Mouse (Mus musculus): ENCODE data around the gene Def8. TPM values are rescaled to one million over a fixed set of nuclear protein-coding genes. Genes with fewer than 3 reads are reported as not detected.
A peak's percentile ranks its signal among the peaks of the same experiment; 100 is the strongest.
"Not testable (repeated sequence)": the region's sequence is repeated elsewhere in the genome, so short reads cannot be mapped to it uniquely, and the experiment has no call there.

Def8 gene
- polyA plus RNA-seq, 1 experiment from 2014 or later: 32.2 TPM

DNA sequence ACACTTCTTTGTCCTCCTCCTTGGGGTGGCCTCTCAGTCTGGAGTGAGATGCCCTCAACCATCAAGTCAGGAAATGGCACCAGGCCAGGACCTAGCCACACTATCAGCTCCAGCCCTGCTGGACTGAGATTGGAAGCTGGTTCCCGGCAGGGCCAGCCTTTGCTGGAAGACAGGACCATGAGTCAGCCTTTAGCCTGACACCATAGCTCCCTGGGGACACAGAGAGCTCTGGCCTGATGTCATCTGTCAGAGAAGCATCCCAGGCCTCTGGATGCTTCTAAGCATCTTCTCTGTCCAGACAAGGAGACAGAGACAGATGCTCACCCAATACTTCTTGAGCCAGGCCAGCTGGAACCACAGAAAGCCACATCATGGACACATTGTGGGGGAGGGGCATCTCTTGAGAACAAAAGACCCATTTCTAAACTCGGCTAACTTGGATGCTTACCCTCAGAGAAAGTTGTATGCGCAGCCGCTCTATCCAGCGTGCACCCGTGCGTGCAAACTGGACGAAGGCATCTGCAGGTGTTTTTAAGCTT lies 13.2 kb upstream of the Def8 start:
- no peak overlapping the region for H3K9ac ChIP-seq (ENCODE audit: low read depth, low read length)
- no peak overlapping the region for H3K4me3 ChIP-seq (ENCODE audit: low read depth, low read length)
- peaks cover 34% of the 10 kb centered on the region for H3K4me1 ChIP-seq (ENCODE audit: control insufficient read depth, insufficient read depth, low read length)
- H3K9me3 ChIP-seq (replicated peaks; ENCODE audit: control insufficient read depth, low read length): no peaks in the 10 kb centered on the region
- ATAC-seq (replicated peaks; ENCODE audit: insufficient number of reproducible peaks, low FRiP score, low TSS enrichment): peak; percentile 50; the same call in 1 of the 2 replicates
- peaks cover 48% of the 10 kb centered on the region for H3K27me3 ChIP-seq (ENCODE audit: control insufficient read depth, insufficient read depth, low read length)
- H3K27ac ChIP-seq (ENCODE audit: low read depth, low read length): peak overlapping the region; percentile 6; the same call in 1 of the 2 replicates
- WGBS (ENCODE audit: insufficient replicate concordance): 62% methylated on average over 8 of the region's 8 CpGs
- H3K4me2 ChIP-seq: no peak overlapping the region; the same call in 1 of the 2 replicates
- no peaks in the 10 kb centered on the region for H3K36me3 ChIP-seq (ENCODE audit: control insufficient read depth, insufficient read depth, low read length)

DNA sequence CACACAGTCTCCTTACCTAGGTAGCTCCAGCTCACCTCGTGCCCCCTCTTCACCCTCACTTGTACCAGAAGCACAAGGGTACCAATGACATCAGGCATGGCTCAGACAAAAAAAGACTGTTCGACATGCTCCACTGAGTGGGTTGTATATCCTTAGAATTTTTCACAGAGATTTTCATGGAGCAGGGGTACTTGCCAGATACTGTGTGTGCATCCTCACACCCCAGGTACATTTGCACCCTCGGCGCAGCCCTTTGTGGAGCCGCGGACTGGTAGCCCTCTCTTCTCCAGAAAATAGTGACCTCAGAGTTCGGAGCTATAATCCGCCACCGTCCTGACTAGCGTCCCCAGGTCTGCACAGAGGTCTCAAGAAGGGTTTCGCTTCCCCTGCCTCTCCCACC lies 12.5 kb upstream of the Def8 start:
- WGBS (ENCODE audit: insufficient replicate concordance): 17% methylated on average over 11 of the region's 11 CpGs
- Histone ChIP-seq H3K4me3 (ENCODE audit: low read depth, low read length) (peak overlapping the region; percentile 37), H3K27me3 (ENCODE audit: control insufficient read depth, insufficient read depth, low read length) (peaks cover 48% of the 10 kb centered on the region), H3K4me2 (peak overlapping the region; percentile 64), H3K9me3 (replicated peaks; ENCODE audit: control insufficient read depth, low read length) (no peaks in the 10 kb centered on the region), H3K36me3 (ENCODE audit: control insufficient read depth, insufficient read depth, low read length) (no peaks in the 10 kb centered on the region), H3K27ac (ENCODE audit: low read depth, low read length) (no peak overlapping the region), H3K4me1 (ENCODE audit: control insufficient read depth, insufficient read depth, low read length) (peaks cover 34% of the 10 kb centered on the region), H3K9ac (ENCODE audit: low read depth, low read length) (no peak overlapping the region)
- ATAC-seq (replicated peaks; ENCODE audit: insufficient number of reproducible peaks, low FRiP score, low TSS enrichment): no peak

DNA sequence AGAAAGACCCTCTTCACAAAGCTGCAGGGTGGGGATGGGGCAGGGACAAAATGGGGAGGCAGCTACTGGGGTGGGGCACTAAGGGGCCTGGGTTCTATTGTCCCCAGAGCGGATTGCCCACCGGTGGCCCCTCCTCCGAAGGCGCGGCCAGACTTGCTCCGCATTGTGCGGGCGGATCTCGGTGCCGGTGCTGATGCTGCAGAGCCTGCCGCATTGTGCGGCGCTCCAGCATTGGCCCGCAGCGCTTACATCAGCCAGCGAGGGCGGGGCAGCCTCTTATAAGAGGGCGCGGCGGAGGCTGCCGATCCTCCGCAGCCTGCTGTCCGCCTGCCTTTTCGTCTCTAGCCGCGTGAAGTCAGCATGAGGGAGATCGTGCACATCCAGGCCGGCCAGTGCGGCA lies 12.1 kb upstream of the Def8 start, which contains the start of gene Tubb3:
Tubb3 (plus strand) TSS at position 179 of the 400 bp plus-strand sequence.
- no peaks in the 10 kb centered on the region for H3K9me3 ChIP-seq (replicated peaks; ENCODE audit: control insufficient read depth, low read length)
- H3K4me1 ChIP-seq (ENCODE audit: control insufficient read depth, insufficient read depth, low read length): peaks cover 34% of the 10 kb centered on the region
- under 1% methylated on average over 29 of the region's 29 CpGs for WGBS (ENCODE audit: insufficient replicate concordance)
- no peak within 1 kb of the TSS for H3K9ac ChIP-seq (ENCODE audit: low read depth, low read length)
- peak within 1 kb of the TSS; percentile 37 for H3K4me3 ChIP-seq (ENCODE audit: low read depth, low read length)
- no peak within 1 kb of the TSS for H3K27ac ChIP-seq (ENCODE audit: low read depth, low read length)
- H3K27me3 ChIP-seq (ENCODE audit: control insufficient read depth, insufficient read depth, low read length): peaks cover 48% of the 10 kb centered on the region
- ATAC-seq (replicated peaks; ENCODE audit: insufficient number of reproducible peaks, low FRiP score, low TSS enrichment): 0 out of 2 replicates have a peak, but pooled peaks have one; percentile 27
- no peaks in the 10 kb centered on the region for H3K36me3 ChIP-seq (ENCODE audit: control insufficient read depth, insufficient read depth, low read length)
- peak within 1 kb of the TSS; percentile 64 for H3K4me2 ChIP-seq

DNA sequence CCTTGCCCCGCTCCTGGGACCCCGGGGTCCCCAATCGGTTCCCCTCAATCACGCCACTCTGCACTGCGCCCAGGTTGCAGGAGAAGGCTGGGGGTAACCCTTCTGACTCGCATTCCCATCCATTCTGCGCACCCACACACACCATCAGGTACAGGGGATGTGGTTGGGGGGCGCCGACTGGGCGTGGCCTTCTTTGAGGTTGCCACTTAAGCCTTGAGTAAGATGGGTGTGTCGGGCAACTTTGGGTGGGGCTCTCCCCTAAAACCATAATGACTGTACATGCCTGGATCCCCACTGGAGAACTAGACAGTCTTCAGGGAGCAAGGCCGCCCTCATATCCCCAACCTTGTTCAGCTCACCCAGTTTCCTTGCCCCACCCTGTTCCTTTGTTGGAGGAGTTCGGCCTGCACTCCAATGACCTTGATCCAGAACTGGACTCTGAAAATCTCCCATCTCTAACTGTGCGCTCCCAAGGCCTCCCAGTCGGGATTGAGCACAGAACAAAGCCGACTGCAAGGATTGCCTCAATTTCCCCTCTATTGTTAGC lies 11.5 kb upstream of the Def8 start:
- H3K36me3 ChIP-seq (ENCODE audit: control insufficient read depth, insufficient read depth, low read length): no peaks in the 10 kb centered on the region
- H3K4me2 ChIP-seq: peak overlapping the region; percentile 64
- 11% methylated on average over 16 of the region's 16 CpGs for WGBS (ENCODE audit: insufficient replicate concordance)
- H3K9ac ChIP-seq (ENCODE audit: low read depth, low read length): no peak overlapping the region
- ATAC-seq (replicated peaks; ENCODE audit: insufficient number of reproducible peaks, low FRiP score, low TSS enrichment): no peak
- peaks cover 48% of the 10 kb centered on the region for H3K27me3 ChIP-seq (ENCODE audit: control insufficient read depth, insufficient read depth, low read length)
- H3K9me3 ChIP-seq (replicated peaks; ENCODE audit: control insufficient read depth, low read length): no peaks in the 10 kb centered on the region
- peaks cover 37% of the 10 kb centered on the region for H3K4me1 ChIP-seq (ENCODE audit: control insufficient read depth, insufficient read depth, low read length)
- no peak overlapping the region for H3K27ac ChIP-seq (ENCODE audit: low read depth, low read length)
- H3K4me3 ChIP-seq (ENCODE audit: low read depth, low read length): peak overlapping the region; percentile 37

DNA sequence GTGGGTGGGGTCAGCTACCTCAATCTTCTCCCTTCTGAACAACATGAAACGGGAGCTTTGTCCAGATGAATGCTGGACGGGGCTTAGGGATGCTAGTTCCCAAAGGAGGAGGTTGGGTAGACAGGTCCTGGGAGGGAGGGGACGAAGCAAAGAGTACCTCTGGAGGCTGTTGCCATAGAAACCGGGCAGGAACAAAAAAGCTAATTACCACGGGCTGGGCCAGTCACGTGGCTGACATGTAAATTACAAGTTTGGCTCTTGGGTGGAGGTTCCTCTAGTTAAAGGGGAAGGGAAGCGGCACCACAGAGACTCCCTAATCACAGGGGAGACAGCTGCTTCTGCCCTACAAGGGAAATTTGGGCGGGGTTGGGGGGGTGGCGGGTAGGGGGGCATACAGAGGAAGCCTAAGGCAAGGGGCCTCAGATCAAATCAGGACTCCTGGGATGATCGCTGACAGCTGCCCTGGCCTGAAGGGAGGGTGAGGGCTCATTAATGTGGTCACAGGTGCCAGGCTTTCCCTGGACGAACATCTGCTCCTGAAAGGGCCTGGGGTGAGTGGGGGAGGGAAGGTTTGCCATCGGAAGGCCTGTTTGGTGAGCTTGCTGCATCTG lies 10.7 kb upstream of the Def8 start:
- no peak overlapping the region for H3K27ac ChIP-seq (ENCODE audit: low read depth, low read length)
- peaks cover 45% of the 10 kb centered on the region for H3K27me3 ChIP-seq (ENCODE audit: control insufficient read depth, insufficient read depth, low read length)
- H3K4me2 ChIP-seq: peak overlapping the region; percentile 19
- H3K9me3 ChIP-seq (replicated peaks; ENCODE audit: control insufficient read depth, low read length): no peaks in the 10 kb centered on the region
- peaks cover 37% of the 10 kb centered on the region for H3K4me1 ChIP-seq (ENCODE audit: control insufficient read depth, insufficient read depth, low read length)
- no peak for ATAC-seq (replicated peaks; ENCODE audit: insufficient number of reproducible peaks, low FRiP score, low TSS enrichment)
- H3K9ac ChIP-seq (ENCODE audit: low read depth, low read length): no peak overlapping the region
- no peak overlapping the region for H3K4me3 ChIP-seq (ENCODE audit: low read depth, low read length)
- WGBS (ENCODE audit: insufficient replicate concordance): 2% methylated on average over 12 of the region's 12 CpGs
- H3K36me3 ChIP-seq (ENCODE audit: control insufficient read depth, insufficient read depth, low read length): no peaks in the 10 kb centered on the region

DNA sequence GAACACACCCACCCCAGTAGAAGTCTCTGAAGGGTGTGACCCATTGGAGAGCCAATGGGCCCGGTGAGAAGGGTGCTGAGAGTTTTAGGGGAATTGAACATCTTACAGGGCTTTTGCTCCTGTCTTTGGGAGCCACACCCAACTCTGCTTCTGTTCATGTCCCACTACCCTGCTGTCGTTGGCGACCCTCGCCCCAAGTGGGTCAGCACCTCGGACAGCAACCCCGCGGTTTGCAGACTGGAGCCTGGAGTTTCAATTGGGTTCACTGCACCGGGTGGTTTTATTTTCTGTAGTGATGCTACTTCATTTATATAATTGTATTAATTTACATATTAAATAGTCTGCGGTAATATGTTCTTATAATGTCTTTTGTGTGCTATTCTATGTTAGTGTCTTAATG lies 9.1 kb upstream of the Def8 start:
- Histone ChIP-seq H3K4me2 (no peak overlapping the region), H3K27ac (ENCODE audit: low read depth, low read length) (no peak overlapping the region), H3K4me3 (ENCODE audit: low read depth, low read length) (no peak overlapping the region), H3K27me3 (ENCODE audit: control insufficient read depth, insufficient read depth, low read length) (peaks cover 41% of the 10 kb centered on the region), H3K9ac (ENCODE audit: low read depth, low read length) (no peak overlapping the region), H3K9me3 (replicated peaks; ENCODE audit: control insufficient read depth, low read length) (no peaks in the 10 kb centered on the region), H3K36me3 (ENCODE audit: control insufficient read depth, insufficient read depth, low read length) (no peaks in the 10 kb centered on the region), H3K4me1 (ENCODE audit: control insufficient read depth, insufficient read depth, low read length) (peaks cover 28% of the 10 kb centered on the region)
- WGBS (ENCODE audit: insufficient replicate concordance): 10% methylated on average over 9 of the region's 9 CpGs
- ATAC-seq (replicated peaks; ENCODE audit: insufficient number of reproducible peaks, low FRiP score, low TSS enrichment): no peak

DNA sequence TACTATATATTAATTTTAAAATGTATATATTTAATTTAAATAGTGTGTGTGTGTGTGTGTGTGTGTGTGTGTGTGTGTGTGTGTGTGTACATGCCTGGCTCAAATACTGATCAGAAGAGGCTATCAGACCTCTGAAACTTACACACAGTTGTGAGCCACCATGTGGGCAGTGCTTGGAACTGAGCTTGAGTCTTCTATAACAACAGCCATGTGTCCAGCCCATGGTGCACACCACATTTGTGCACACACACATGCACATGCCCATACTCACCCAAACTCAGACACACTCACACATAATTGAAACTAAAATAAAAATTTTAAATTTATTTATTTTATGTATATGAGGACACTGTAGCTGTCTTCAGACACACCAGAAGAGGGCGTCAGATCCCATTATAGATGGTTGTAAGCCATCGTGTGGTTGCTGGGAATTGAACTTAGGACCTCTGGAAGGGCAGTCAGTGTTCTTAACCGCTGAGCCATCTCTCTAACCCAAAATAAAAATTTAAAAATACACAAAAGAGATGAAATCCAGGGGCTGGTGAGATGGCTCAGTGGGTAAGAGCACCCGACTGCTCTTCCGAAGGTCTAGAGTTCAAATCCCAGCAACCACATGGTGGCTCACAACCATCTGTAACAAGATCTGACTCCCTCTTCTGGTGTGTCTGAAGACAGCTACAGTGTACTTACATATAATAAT lies 8.2 kb upstream of the Def8 start:
- ATAC-seq (replicated peaks; ENCODE audit: insufficient number of reproducible peaks, low FRiP score, low TSS enrichment); H3K9me3 ChIP-seq (replicated peaks; ENCODE audit: control insufficient read depth, low read length); H3K4me3 ChIP-seq (ENCODE audit: low read depth, low read length); H3K27ac ChIP-seq (ENCODE audit: low read depth, low read length); H3K4me2 ChIP-seq; H3K36me3 ChIP-seq (ENCODE audit: control insufficient read depth, insufficient read depth, low read length); H3K9ac ChIP-seq (ENCODE audit: low read depth, low read length): not testable (repeated sequence)
- Histone ChIP-seq H3K4me1 (ENCODE audit: control insufficient read depth, insufficient read depth, low read length) (peaks cover 19% of the 10 kb centered on the region), H3K27me3 (ENCODE audit: control insufficient read depth, insufficient read depth, low read length) (peaks cover 41% of the 10 kb centered on the region)
- WGBS (ENCODE audit: insufficient replicate concordance): 74% methylated on average over 5 of the region's 5 CpGs

DNA sequence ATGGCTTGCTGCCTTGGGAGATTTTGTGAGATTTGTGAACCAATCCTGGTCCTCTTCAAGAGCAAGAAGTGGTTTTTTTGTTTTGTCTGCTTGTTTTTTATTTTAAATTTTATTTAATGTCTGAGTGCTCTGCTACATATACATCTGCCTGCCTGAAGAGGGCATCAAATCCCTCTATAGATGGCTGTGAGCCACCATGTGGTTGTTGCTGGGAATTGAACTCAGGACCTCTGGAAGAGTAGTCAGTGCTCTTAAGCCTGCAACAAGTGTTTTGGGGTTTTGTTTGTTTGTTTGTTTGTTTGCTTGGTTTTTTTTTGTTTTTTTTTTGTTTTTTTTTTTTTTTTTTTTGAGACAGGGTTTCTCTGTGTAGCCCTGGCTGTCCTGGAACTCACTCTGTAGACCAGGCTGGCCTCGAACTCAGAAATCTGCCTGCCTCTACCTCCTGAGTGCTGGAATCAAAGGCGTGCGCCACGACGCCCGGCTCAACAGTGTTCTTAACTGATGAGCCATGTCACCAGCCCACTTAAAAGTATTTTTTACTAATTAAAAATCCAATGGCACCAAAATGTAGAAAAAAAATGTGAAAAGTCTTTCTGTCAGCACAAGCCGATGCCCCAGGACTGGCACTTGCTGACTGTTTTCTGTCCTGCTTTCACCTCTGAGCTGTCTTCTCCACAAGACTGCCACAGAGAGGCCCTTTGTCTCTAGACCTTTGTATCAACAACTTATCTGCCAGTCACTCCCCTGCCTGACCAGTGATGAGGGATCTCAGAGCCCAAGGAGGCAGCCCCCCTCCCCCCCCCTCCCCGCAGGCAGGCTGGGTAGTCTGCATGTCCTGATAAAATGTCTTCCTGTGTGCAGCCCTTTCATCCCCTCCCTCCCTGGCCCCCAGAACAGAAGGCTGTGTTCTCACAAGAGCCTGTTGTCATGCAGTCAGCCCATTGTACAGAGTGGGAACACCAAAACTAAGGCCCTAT lies 7.1 kb upstream of the Def8 start:
- H3K27ac ChIP-seq (ENCODE audit: low read depth, low read length): no peak overlapping the region

More for the DNA sequence above, 7.1 kb upstream of the Def8 start:
- no peak overlapping the region for H3K9ac ChIP-seq (ENCODE audit: low read depth, low read length)
- no peaks in the 10 kb centered on the region for H3K9me3 ChIP-seq (replicated peaks; ENCODE audit: control insufficient read depth, low read length)
- no peak for ATAC-seq (replicated peaks; ENCODE audit: insufficient number of reproducible peaks, low FRiP score, low TSS enrichment)
- WGBS (ENCODE audit: insufficient replicate concordance): 44% methylated on average over 8 of the region's 8 CpGs
- H3K4me3 ChIP-seq (ENCODE audit: low read depth, low read length): no peak overlapping the region
- no peak overlapping the region for H3K4me2 ChIP-seq
- H3K36me3 ChIP-seq (ENCODE audit: control insufficient read depth, insufficient read depth, low read length): no peaks in the 10 kb centered on the region
- peaks cover 30% of the 10 kb centered on the region for H3K27me3 ChIP-seq (ENCODE audit: control insufficient read depth, insufficient read depth, low read length)
- H3K4me1 ChIP-seq (ENCODE audit: control insufficient read depth, insufficient read depth, low read length): peaks cover 8% of the 10 kb centered on the region

All from heart, embryonic 11.5 days (tissue).